Mouse (Mus musculus): ENCODE measurements around the gene Mif. TPM values are rescaled to one million over a fixed set of nuclear protein-coding genes. Genes with fewer than 3 reads are reported as not detected.

Gene Mif
- polyA plus RNA-seq, 1 experiment, result 1,146 TPM

- Histone ChIP-seq H3K4me3 (ENCODE audit: insufficient read depth, low read length) (peak overlapping the region; percentile 29; the same call in 1 of the 2 replicates), H3K27ac (ENCODE audit: insufficient read depth, low read length) (no peak overlapping the region), H3K4me1 (ENCODE audit: control insufficient read depth, insufficient read depth, low read length) (no peaks in the 10 kb centered on the region)
- TF ChIP-seq CTCF (IDR thresholded peaks at IDR 0.05; ENCODE audit: extremely low read depth, insufficient read depth, low read length) (no peak), POLR2A (IDR thresholded peaks at IDR 0.05; ENCODE audit: extremely low read depth, insufficient read depth, low read length) (no peak)
Observed at GRCm38 (mm10) chr10:75833456-75834080, 26.5 kb downstream of the Mif start.

GRCm38 (mm10) chr10:75832272-75832895 is 27.7 kb downstream of the Mif start:
- H3K4me3 ChIP-seq (ENCODE audit: insufficient read depth, low read length), result no peak overlapping the region

GRCm38 (mm10) chr10:75830275-75830670 is 29.8 kb downstream of the Mif start:
- no peak overlapping the region for H3K4me3 ChIP-seq (ENCODE audit: insufficient read depth, low read length)
- no peak for TF ChIP-seq POLR2A (IDR thresholded peaks at IDR 0.05; ENCODE audit: extremely low read depth, insufficient read depth, low read length)
- no peak for TF ChIP-seq CTCF (IDR thresholded peaks at IDR 0.05; ENCODE audit: extremely low read depth, insufficient read depth, low read length)
- no peaks in the 10 kb centered on the region for H3K4me1 ChIP-seq (ENCODE audit: control insufficient read depth, insufficient read depth, low read length)
- H3K27ac ChIP-seq (ENCODE audit: insufficient read depth, low read length), result no peak overlapping the region

More at GRCm38 (mm10) chr10:75832272-75832895, 27.7 kb downstream of the Mif start:
- H3K4me1 ChIP-seq (ENCODE audit: control insufficient read depth, insufficient read depth, low read length), result no peaks in the 10 kb centered on the region
- no peak overlapping the region for H3K27ac ChIP-seq (ENCODE audit: insufficient read depth, low read length)
- TF ChIP-seq CTCF (IDR thresholded peaks at IDR 0.05; ENCODE audit: extremely low read depth, insufficient read depth, low read length), result peak; percentile 90
- no peak for TF ChIP-seq POLR2A (IDR thresholded peaks at IDR 0.05; ENCODE audit: extremely low read depth, insufficient read depth, low read length)

- Histone ChIP-seq H3K4me3 (ENCODE audit: insufficient read depth, low read length) (no peak overlapping the region), H3K4me1 (ENCODE audit: control insufficient read depth, insufficient read depth, low read length) (no peaks in the 10 kb centered on the region), H3K27ac (ENCODE audit: insufficient read depth, low read length) (no peak overlapping the region)
- no peak for TF ChIP-seq POLR2A (IDR thresholded peaks at IDR 0.05; ENCODE audit: extremely low read depth, insufficient read depth, low read length)
- TF ChIP-seq CTCF (IDR thresholded peaks at IDR 0.05; ENCODE audit: extremely low read depth, insufficient read depth, low read length), result no peak
Observed at GRCm38 (mm10) chr10:75829529-75830274, 30.3 kb downstream of the Mif start.

- no peaks in the 10 kb centered on the region for H3K4me1 ChIP-seq (ENCODE audit: control insufficient read depth, insufficient read depth, low read length)
- no peak overlapping the region for H3K4me3 ChIP-seq (ENCODE audit: insufficient read depth, low read length)
- H3K27ac ChIP-seq (ENCODE audit: insufficient read depth, low read length), result no peak overlapping the region
- TF ChIP-seq POLR2A (IDR thresholded peaks at IDR 0.05; ENCODE audit: extremely low read depth, insufficient read depth, low read length) (no peak), CTCF (IDR thresholded peaks at IDR 0.05; ENCODE audit: extremely low read depth, insufficient read depth, low read length) (no peak)
Observed at GRCm38 (mm10) chr10:75828500-75828931, 31.5 kb downstream of the Mif start.

- no peak overlapping the region for H3K27ac ChIP-seq (ENCODE audit: insufficient read depth, low read length)
- no peak overlapping the region for H3K4me3 ChIP-seq (ENCODE audit: insufficient read depth, low read length)
- TF ChIP-seq CTCF (IDR thresholded peaks at IDR 0.05; ENCODE audit: extremely low read depth, insufficient read depth, low read length), result no peak
Observed at GRCm38 (mm10) chr10:75827668-75828360, 32.2 kb downstream of the Mif start.

GRCm38 (mm10) chr10:75824530-75824929 is 35.5 kb downstream of the Mif start:
- Histone ChIP-seq H3K4me3 (ENCODE audit: insufficient read depth, low read length) (no peak overlapping the region), H3K27ac (ENCODE audit: insufficient read depth, low read length) (no peak overlapping the region), H3K4me1 (ENCODE audit: control insufficient read depth, insufficient read depth, low read length) (no peaks in the 10 kb centered on the region)
- TF ChIP-seq POLR2A (IDR thresholded peaks at IDR 0.05; ENCODE audit: extremely low read depth, insufficient read depth, low read length) (no peak), CTCF (IDR thresholded peaks at IDR 0.05; ENCODE audit: extremely low read depth, insufficient read depth, low read length) (no peak)

More at GRCm38 (mm10) chr10:75827668-75828360, 32.2 kb downstream of the Mif start:
- no peaks in the 10 kb centered on the region for H3K4me1 ChIP-seq (ENCODE audit: control insufficient read depth, insufficient read depth, low read length)

- Histone ChIP-seq H3K27ac (ENCODE audit: insufficient read depth, low read length) (no peak overlapping the region), H3K4me1 (ENCODE audit: control insufficient read depth, insufficient read depth, low read length) (no peaks in the 10 kb centered on the region), H3K4me3 (ENCODE audit: insufficient read depth, low read length) (no peak overlapping the region)
- TF ChIP-seq POLR2A (IDR thresholded peaks at IDR 0.05; ENCODE audit: extremely low read depth, insufficient read depth, low read length), result no peak
- no peak for TF ChIP-seq CTCF (IDR thresholded peaks at IDR 0.05; ENCODE audit: extremely low read depth, insufficient read depth, low read length)
Observed at GRCm38 (mm10) chr10:75823782-75824181, 36.3 kb downstream of the Mif start.

GRCm38 (mm10) chr10:75822443-75822842 is 37.6 kb downstream of the Mif start, which contains the start of gene Gstt4:
TSS of gene Gstt4 (minus strand) at chr10:75822543.
- TF ChIP-seq CTCF (IDR thresholded peaks at IDR 0.05; ENCODE audit: extremely low read depth, insufficient read depth, low read length) (no peak), POLR2A (IDR thresholded peaks at IDR 0.05; ENCODE audit: extremely low read depth, insufficient read depth, low read length) (no peak)
- no peak within 1 kb of the TSS for H3K4me3 ChIP-seq (ENCODE audit: insufficient read depth, low read length)
- H3K27ac ChIP-seq (ENCODE audit: insufficient read depth, low read length), result no peak within 1 kb of the TSS
- no peaks in the 10 kb centered on the region for H3K4me1 ChIP-seq (ENCODE audit: control insufficient read depth, insufficient read depth, low read length)
